Mouse (Mus musculus) bone marrow, adult 2 months (tissue): Measurements from ENCODE around the gene Orc1.

Experiments used
- CTCF ChIP-seq: fragments of 200-500 bp; IDR thresholded peaks from 2 replicates; pipeline ENCODE4 v1.5.1; 2011; ENCODE audit warnings: low read length, control low read depth; ENCODE audit not compliant: control insufficient read depth, insufficient read depth
- POLR2A ChIP-seq: fragments of 200-500 bp; IDR thresholded peaks from 2 replicates; pipeline ENCODE4 v1.6.1; 2011; ENCODE audit warnings: low read depth, mild to moderate bottlenecking, control low read depth, low read length, borderline replicate concordance; ENCODE audit not compliant: control insufficient read depth

DNA sequence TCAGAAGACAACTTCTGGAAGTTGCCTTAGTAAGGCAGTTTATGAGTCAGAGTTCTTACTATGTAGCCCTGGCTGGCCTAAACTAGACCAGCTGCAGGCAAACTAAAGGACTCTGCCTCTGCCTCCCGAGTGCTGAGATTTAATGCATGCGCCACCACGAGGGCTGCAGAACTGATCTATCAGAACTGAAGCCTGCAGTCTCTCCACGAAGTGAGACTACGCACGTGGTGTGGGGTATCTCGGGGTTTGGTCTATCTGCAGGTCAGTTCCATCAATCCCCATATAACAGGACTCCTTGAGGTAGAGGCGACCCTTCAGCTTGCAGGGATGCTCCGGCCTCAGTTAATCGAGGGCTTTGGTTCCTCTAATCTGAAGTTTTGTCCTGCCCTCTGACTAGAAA is 39.9 kb downstream of the Orc1 start:
- TF ChIP-seq CTCF, result no peak
- no peak for TF ChIP-seq POLR2A
